Comparison of ENCODE assay signal across 7 mouse cellular contexts in genomic region chr3:90342853-90343252, GRCm38 (mm10). TPM values are rescaled to one million over a fixed set of nuclear protein-coding genes. Genes with fewer than 3 reads are reported as not detected.
DNase-seq lines count a peak whose midpoint lies in the region; ATAC-seq and TF ChIP-seq lines count a peak whose summit lies in the region.
"Not testable (repeated sequence)": the region's sequence is repeated elsewhere in the genome, so short reads cannot be mapped to it uniquely, and the experiment has no call there.

No protein-coding gene starts in this region.

- H3K9me3 ChIP-seq in hindbrain, postnatal 0 days (ENCODE audit: low read length) = not testable (repeated sequence)

- peak; percentile 47 for DNase-seq in A20 (ENCODE audit: low read depth, low spot score)
- DNase-seq in ES-CJ7 (ENCODE audit: low read depth, low spot score) = peak; percentile 67
- DNase-seq in ZHBTc4 (ENCODE audit: low read depth, low spot score) = peak; percentile 71
- not testable (repeated sequence) for DNase-seq in hindbrain, postnatal 0 days (ENCODE audit: low spot score)
- peak; percentile 24 for DNase-seq in liver, adult 2 months (ENCODE audit: extremely low read depth, low read depth, low spot score)
- peak; percentile 42 for DNase-seq in naive thymus-derived CD4-positive, alpha-beta T cell, adult 2 months (ENCODE audit: low read depth)
- DNase-seq in thymus, postnatal 14 days = peak; percentile 29

- not testable (repeated sequence) for H3K27me3 ChIP-seq in hindbrain, postnatal 0 days (ENCODE audit: insufficient read depth, low read length); liver, adult 2 months (ENCODE audit: control insufficient read depth, insufficient read depth, low read length)

- not testable (repeated sequence) for H3K79me2 ChIP-seq in liver, adult 2 months (ENCODE audit: control insufficient read depth, insufficient read depth, low read length)

- not testable (repeated sequence) for H3K4me2 ChIP-seq in hindbrain, postnatal 0 days (ENCODE audit: low read depth, low read length)

- not testable (repeated sequence) for H3K9ac ChIP-seq in hindbrain, postnatal 0 days (replicated peaks; ENCODE audit: low read length); liver, adult 2 months (ENCODE audit: low read depth, low read length)

- not testable (repeated sequence) for ATAC-seq in hindbrain, postnatal 0 days

- not testable (repeated sequence) for H3K4me1 ChIP-seq in hindbrain, postnatal 0 days (ENCODE audit: insufficient read depth, low read length); liver, adult 2 months (ENCODE audit: control insufficient read depth, insufficient read depth, low read length)

- WGBS in hindbrain, postnatal 0 days = 68% methylated on average over 2 of the region's 2 CpGs
- 70% methylated on average over 2 of the region's 2 CpGs for WGBS in liver, adult 2 months

- not testable (repeated sequence) for TF ChIP-seq POLR2A in liver, adult 2 months (IDR thresholded peaks at IDR 0.05; ENCODE audit: extremely low read depth, insufficient read depth, low read length)

- TF ChIP-seq CTCF in hindbrain, postnatal 0 days (IDR thresholded peaks at IDR 0.05; ENCODE audit: low read depth) = peak; percentile 20; the same call in 1 of the 2 replicates
- not testable (repeated sequence) for TF ChIP-seq CTCF in liver, adult 2 months (IDR thresholded peaks at IDR 0.05; ENCODE audit: low read depth, low read length)

- H3K4me3 ChIP-seq in hindbrain, postnatal 0 days (ENCODE audit: low read length); liver, adult 2 months (ENCODE audit: insufficient read depth, low read depth, low read length): not testable (repeated sequence)

- peaks cover 21% of the 10 kb centered on the region; the same call in 1 of the 2 replicates for H3K36me3 ChIP-seq in hindbrain, postnatal 0 days (ENCODE audit: insufficient read depth, low read length)
- peaks cover 28% of the 10 kb centered on the region for H3K36me3 ChIP-seq in liver, adult 2 months (ENCODE audit: control insufficient read depth, insufficient read depth, low read length)

- not testable (repeated sequence) for H3K27ac ChIP-seq in hindbrain, postnatal 0 days; liver, adult 2 months (replicated peaks; ENCODE audit: insufficient read depth, low read depth, low read length)

RNA-seq across cellular contexts. Expression of gene Slc27a3, which starts 46.9 kb away (rescaled TPM):
- 85.1 and 87.2 TPM in 2 replicates for total RNA-seq in hindbrain, postnatal 0 days (2014; rRNA removed)
- 28.3 and 30.3 TPM in 2 replicates for polyA plus RNA-seq in hindbrain, postnatal 0 days (2015; fragmentation: Nextera tagmentation; extraction: Ambion mirVana)
- 0.37 and 1.1 TPM in 2 replicates for total RNA-seq in liver, adult 2 months (2014; rRNA removed)
- 1.00 and 2.3 TPM in 2 replicates for polyA plus RNA-seq in liver, adult 2 months (2012; rRNA removed)

RNA-seq across cellular contexts. Expression of gene Gatad2b, which starts 49.9 kb away (rescaled TPM):
- 31.5 and 32.1 TPM in 2 replicates for total RNA-seq in hindbrain, postnatal 0 days (2014; rRNA removed)
- polyA plus RNA-seq in hindbrain, postnatal 0 days (2015; fragmentation: Nextera tagmentation; extraction: Ambion mirVana) = 13.7 and 14.2 TPM in 2 replicates
- 6.3 and 7.7 TPM in 2 replicates for total RNA-seq in liver, adult 2 months (2014; rRNA removed)
- polyA plus RNA-seq in liver, adult 2 months (2012; rRNA removed) = 6.6 and 7.1 TPM in 2 replicates

Comparison
In these comparisons a context has a peak if more than half of its experiments do, and no peak if none do; other contexts are left out.
1. RNA of gene Slc27a3, which starts 46.9 kb away (total RNA-seq): 85.1 to 87.2 TPM in hindbrain, postnatal 0 days; 0.37 to 1.1 TPM in liver, adult 2 months; every median in the first group is over 10 times any median in the second.